Mouse (Mus musculus) C2C12 (cell line): ENCODE results near the gene Stard13.
A peak's percentile ranks its signal among the peaks of the same experiment; 100 is the strongest.

Experiments
- CEBPB ChIP-seq: IDR thresholded peaks from one replicate; pipeline ENCODE4 v1.6.1; 2011; ENCODE audit warnings: low read depth, mild to moderate bottlenecking, control low read depth, moderate library complexity
- CTCF ChIP-seq: IDR thresholded peaks from one replicate; pipeline ENCODE4 v1.5.1; 2011; ENCODE audit not compliant: control insufficient read depth, insufficient read depth, insufficient read length
- FOSL1 ChIP-seq: IDR thresholded peaks from one replicate; pipeline ENCODE4 v1.8.0; 2011; ENCODE audit warnings: mild to moderate bottlenecking, low read length; ENCODE audit not compliant: poor library complexity, insufficient read depth, severe bottlenecking
- MAX ChIP-seq: IDR thresholded peaks from one replicate; pipeline ENCODE4 v1.6.1; 2011; ENCODE audit warnings: mild to moderate bottlenecking, control low read depth
- MYOG ChIP-seq: IDR thresholded peaks from one replicate; pipeline ENCODE4 v1.6.1; 2011; ENCODE audit not compliant: control insufficient read depth, insufficient read length; ENCODE audit errors: extremely low read depth
- USF1 ChIP-seq: IDR thresholded peaks from one replicate; pipeline ENCODE4 v1.6.1; 2011; ENCODE audit warnings: low read depth, mild to moderate bottlenecking, control low read depth, moderate library complexity

DNA sequence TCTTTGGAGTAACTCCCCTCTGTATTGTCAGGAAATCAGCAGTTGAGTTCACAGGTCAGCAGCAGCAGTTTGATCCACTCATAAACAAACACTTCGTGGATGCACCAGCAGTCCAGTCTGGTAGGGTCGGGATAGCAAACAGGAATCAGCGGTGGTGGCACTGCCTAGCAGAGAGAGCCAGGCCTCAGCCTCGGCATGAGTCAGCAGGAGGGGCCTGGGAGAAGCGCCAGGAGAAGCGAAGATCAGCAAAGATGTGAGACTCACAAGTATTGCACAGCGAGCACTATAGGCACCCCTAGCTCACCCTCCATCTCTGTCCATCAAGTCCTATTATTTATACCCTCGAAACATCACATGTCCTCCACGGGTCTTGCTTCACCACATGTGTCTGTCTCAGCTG, 5.1 kb upstream of the Stard13 start:
- no peak for TF ChIP-seq MAX
- no peak for TF ChIP-seq MYOG
- TF ChIP-seq CTCF = no peak
- peak; percentile 20 for TF ChIP-seq CEBPB
- TF ChIP-seq FOSL1 = no peak
- TF ChIP-seq USF1 = no peak
